Mouse (Mus musculus) spleen, embryonic (tissue): ENCODE results near the gene Casq2.

Source experiments
- CTCF ChIA-PET: fragments of 350-600 bp; sonication (Branson Sonifier 250); formaldehyde crosslinking; loops from one replicate; lab custom pipeline; 2022; lab: Charles Lee

The Casq2 gene

DNA sequence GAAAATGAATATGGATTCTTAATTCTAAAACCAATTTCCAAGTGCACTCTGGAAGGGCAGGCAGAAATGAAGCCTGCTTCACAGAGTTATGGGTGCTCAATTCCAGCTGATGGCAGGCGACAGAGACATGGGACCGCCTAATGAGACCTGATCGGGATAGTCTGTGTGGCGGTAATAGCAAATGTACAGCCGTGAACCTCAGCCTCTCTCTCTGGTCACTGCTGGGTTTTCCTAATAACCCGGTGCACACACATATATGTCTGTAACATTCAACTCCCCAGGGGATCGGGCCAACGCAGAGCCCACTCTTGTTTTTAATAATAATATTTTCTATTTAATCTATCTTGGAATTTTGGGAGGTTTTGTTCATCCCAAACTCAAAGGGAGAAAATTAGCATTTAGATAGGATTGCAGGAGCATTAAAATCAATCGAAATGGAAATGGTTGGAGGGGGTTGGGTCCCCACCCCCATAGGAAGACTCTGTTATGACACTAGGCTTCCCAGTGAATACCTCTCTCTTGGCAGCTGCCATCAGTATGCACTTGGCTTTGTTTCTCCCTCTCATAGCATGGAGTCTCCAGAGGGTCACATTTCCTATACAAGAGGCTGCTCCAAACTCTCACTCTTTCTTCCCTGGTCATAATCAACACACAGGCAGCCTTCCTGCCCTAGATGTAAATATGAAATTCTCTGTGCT lies 45.6 kb downstream of the Casq2 start:
- CTCF ChIA-PET, result no interaction called here

DNA sequence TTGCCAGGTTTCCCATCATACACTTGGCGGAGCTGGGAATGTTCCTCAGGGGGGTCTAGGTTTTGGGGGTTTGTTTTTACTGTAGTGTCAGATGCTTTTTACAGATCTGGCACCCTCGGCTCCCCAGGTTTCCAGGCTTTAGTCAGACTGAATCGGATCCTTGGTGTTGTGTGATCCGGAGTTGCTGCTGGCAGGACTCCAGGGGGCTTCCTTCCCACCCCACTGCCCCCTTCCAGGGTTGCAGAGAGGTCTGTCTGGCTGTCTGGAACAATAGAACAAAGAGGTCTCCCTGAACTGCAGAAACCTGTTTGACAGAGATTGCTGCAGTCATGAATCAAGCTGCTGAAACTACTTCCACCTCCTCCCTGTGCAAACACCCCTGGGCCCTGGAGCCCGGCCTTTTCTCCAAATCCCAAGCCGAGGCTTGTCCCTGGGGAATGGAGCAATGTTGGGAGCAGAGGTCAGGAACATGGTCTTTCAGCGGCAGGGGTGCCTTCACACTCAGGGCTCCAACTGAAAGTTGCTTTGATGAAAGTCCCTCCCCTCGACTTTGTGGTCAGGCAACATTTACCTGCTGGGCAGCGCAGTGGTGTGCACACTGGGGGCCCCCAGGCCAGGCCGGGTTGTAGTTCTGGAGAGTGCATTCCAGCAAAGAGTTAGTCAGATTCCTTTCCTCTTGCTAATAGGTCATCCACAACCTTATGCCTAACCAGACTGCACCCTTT lies 49.3 kb downstream of the Casq2 start:
- CTCF ChIA-PET, result no interaction called here

DNA sequence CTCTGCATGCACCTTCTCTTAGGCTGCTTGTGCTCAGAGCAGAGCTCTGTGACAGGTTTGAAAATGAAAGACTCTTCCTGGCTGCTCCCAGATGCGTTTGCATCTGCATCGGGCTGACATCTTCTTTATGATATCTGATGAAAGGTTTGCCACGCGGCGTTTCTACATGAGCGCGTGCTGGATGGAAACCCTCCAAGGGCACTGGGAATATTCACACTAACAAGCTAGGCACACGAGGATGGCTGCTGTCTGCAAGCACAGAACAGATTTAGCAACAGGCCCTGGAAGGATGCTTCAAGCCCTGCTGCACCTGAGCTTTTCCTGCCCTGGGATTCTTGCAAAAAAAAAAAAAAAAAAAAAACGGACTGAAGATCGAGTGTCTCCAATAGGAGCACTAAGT lies 50.9 kb downstream of the Casq2 start:
- CTCF ChIA-PET, result interaction anchor here (0.6 kb wide), 1 partner anchor 17 kb away, joined by 6 read pairs; no protein-coding TSS in a partner anchor

DNA sequence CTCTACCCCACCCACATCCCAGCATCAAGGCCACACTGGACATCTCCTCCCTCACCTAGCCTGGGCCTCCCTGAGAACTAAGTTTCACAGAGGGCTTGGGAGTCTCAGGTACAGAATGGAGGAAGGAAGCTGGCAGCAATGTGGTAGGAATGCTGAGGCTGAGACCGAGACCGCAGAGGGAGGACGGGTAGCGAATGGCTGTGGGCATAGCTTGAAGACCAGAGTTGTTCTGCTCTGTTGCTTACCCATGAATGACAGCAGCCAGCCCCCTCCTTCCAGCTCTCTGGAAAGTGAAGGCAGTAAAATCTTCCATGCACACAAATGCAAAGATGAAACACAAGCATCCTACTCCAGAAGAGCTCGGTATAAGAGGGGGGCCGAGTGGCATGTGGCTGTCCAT lies 52.7 kb downstream of the Casq2 start:
- CTCF ChIA-PET, result no interaction called here

DNA sequence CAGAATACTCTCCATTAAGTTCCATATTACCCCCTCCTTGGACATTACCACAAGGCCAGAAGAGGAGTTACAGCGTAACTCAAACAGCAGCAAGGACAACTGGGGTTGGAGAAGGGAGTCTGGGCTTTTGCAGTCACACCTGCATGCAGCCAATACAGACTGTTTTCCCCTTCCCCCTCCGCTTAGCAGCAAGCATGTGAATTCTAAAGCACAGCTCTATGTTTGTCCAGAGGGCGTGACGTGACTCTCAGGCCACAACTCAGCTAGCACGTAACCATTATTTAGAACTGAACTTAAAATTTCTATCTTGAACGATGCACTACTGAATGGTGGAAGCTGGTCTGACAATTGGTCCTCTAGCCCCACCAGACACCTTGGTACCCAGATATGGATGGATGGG lies 54.4 kb downstream of the Casq2 start:
- CTCF ChIA-PET, result no interaction called here

DNA sequence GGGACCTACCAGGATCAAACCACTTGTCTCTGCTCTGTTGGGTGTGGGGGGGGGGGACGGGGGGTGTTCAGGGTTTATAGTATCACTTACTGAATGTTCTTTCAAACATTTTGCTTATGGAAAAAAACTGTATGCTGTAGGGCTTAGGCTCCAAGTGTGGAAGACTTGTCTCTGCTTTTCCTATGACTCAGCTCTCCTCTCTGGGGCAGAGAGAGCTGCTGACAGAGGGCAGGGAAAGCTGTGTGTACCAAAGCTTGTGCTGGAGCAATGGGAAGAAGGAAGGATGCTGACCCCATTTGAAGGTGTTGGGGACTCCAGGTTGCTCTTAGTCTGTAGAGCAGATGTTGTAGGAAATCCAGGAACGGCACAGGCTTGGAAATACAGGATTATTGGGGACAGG lies 55.2 kb downstream of the Casq2 start:
- CTCF ChIA-PET, result no interaction called here

DNA sequence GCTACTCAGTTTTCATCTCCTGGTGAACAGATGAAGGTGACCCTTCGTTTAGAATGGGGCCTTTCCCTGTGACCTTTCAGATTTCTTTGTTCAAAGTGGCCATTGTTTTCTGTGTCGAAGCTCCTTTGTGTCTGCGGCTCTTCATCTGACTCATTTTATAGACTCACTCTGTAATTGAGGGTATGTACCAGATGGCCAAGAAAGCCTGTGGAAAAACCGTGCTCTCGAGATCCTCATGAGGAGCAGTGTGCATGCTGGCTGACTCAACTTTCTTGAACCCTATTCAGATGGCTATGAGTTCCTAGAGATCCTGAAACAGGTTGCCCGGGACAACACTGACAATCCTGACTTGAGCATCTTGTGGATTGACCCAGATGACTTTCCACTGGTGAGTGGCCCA lies 55.7 kb downstream of the Casq2 start:
- CTCF ChIA-PET, result no interaction called here

DNA sequence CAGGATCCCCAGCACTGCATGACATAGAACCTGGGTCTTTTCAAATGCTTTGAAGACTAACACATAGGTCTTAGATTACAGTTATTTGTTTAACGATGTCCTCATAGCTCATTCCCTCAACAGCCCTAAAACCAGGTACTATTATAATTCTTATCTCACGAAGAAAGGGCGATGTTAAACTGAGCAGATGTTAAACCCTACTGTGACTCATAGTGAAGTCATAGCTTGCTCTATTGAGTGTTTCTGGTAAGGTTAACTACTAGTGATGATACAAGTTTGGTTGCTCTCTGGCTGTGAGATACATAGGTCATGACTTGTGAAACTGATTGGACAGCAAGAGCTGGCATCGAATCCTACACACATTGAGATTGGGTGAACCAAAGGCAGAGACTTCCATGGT lies 56.7 kb downstream of the Casq2 start:
- CTCF ChIA-PET, result no interaction called here

DNA sequence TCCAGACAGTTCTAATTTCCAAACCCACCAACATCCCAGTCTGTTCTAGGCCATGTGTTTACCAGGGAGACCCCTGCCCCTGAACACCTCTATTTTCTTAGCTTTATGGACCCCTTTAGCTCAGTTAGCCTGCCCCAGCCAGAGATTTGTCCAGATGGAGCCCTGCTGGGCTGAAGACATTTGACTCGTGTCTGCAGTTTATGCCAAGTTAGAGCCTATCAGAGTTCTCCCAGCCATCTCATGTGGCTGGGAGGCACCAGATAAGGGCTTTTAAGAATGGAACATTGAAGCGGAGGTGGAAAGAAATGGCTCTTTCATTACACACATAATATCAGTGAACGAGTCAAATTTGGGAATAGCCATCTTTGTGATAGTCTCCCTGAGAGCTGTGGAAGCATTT lies 57.3 kb downstream of the Casq2 start:
- CTCF ChIA-PET, result no interaction called here

DNA sequence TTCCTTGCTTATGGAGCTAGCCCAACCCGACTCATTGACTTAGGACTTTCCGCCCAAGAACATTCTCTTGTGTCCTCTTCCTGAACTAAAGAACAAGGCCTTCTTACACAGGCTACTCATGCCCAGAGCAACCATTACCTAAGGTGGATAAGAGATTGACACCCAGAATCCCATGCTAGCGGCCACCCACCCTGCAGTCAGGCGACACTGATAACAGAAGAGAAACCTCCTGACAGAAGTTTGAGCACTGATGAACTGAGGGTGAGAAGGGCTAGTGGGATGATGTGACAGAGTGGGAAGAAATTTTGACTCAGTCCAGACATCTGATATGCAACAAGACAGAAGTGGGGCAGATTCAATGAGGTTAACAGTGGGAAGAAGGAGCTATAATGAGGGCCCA lies 58.2 kb downstream of the Casq2 start:
- CTCF ChIA-PET, result no interaction called here

DNA sequence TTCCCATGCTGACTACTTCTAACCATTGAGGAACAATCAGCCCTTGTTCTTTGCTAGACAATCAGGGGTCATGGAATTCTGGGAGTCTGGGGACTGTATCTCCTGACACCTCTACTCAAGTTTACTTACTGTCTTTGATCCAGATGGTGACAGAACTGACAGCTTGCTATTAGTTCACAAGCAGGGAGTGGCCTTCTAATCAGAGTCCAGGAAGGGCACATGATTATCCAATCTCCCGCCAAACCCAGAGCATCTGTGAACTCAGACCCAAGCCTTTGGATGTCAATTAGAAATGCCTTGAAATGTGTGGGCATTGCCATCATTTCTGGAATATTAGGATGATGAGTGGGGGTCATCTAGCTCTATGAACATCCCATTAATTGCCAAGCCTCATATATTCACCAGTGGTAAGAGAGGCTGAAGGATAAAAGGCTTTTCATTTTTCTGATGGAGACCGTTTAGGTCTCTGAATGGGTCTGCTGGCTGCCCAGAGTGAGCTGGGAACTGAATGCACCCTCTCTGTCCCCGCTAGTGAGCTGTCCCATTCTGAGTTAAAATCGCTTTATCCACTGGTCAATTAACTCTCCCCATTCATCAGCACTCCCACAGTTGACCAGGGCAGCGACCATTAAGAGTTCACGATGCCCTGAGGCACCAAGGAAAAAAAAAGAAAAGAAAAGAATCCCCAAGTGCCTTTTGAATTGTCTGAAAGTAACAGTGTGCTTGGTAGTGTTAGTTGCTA lies 59.6 kb downstream of the Casq2 start:
- CTCF ChIA-PET, result no interaction called here

DNA sequence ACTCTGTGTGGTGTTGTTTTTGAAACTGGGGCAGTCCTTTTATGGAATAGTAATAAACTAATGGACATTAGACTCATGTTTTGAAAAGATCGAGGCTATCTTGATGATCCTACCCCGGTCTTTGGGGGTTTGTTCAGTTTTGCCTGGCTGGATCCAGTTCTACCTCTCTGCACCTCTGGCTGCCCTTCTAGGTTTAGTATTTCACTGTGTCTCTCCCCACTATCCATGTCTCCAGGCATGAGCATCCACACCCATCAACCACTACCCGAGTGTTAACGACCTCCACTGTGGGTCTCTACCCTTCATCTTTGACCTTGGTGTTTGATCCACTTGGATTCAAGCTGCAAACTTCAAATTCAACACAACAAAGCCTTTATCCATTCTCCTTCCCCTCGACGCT lies 60.2 kb downstream of the Casq2 start:
- CTCF ChIA-PET, result no interaction called here

DNA sequence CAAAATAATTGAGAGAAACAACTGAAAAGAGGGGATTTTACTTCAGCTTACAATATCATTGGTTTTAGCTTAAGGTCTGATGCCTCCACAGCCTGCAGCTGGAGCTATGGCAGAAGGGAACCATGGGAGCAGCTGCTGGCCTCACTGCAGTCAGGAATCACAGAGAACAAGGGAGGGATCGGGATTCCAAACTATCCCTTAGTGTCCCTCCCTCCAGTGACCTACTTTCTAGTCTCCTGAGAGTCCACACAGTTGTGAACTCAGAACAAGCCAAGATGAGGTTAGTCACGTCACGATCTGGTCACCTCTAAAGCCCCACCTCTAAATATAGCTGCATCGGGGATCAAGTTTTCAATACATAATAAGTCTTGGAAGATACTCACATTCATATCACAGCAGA lies 61.0 kb downstream of the Casq2 start:
- CTCF ChIA-PET, result no interaction called here

DNA sequence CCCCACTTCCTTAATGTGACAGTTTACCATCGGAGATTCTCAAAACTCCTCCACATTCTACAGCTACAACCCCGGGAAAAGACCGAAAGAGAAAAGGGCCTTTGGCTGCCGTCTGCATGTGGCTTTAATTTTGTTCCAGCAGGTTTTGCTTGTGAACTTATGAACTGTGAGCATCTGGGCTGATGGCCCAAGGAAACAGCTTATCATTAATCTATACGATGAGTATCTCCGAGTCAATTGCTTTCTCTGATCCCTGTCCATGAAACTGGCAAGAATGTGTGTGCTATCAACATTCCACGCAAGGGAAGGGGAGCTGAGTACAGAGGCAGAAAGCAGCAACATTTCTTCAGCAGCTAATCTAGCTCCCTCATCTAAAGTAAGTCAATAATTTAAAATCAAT lies 63.7 kb downstream of the Casq2 start:
- CTCF ChIA-PET, result no interaction called here

DNA sequence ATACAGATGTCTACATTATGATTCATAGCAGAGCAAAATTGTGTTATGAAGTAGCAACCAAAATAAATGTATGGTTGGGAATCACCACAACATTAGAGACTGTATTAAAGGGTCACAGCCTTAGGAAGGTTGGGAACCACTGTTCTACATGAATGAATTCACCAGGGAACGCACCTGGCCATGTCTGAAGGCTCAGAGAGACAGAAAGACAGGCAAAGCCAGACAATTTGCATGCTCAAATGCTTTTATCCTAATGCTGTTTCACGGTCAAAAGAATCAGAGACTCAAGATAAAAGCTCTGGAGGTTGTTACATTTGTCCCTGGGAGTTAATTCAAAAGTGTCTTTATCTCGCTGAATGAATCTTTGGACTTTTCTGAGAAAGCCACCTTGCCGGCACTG lies 65.6 kb downstream of the Casq2 start:
- CTCF ChIA-PET, result no interaction called here

DNA sequence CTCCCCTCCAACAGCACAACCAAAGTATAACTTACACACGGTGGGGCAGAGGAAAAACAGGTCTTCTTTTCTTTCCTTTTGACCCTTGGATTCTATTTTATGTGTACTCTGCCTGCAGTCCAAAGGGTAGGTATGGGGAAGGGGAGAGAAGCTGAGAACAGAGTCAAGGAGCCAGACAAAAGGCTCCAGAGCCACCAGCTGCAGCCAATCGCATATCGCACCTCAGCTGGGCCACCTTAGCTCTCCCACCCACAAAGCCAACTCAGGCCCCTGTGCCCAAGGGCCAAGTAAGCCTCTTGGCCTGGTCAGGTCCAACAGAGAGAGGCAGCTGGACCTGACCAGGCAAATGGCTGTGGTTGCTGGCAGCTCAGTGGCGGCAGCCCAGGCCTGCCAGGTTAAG lies 66.3 kb downstream of the Casq2 start:
- CTCF ChIA-PET, result no interaction called here

DNA sequence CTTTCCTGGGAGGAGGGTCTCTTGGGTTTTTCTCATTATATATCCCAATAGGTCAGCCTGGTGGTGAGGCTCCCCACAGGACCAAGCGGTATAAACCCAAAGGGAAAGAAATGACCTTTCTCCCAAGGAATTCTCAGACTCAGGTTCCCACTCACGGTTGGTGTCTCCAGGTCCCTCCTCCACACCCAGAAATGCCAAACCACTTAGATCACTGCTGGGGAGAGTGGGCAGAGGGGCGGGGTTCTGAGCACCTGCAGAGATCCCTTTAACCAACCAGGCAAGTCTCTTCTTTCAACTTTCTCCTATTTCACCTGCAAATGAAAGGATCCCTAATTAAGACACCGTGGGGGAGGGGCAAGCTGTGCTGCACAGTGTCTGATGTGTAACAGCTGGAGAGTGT lies 66.7 kb downstream of the Casq2 start:
- CTCF ChIA-PET, result no interaction called here

DNA sequence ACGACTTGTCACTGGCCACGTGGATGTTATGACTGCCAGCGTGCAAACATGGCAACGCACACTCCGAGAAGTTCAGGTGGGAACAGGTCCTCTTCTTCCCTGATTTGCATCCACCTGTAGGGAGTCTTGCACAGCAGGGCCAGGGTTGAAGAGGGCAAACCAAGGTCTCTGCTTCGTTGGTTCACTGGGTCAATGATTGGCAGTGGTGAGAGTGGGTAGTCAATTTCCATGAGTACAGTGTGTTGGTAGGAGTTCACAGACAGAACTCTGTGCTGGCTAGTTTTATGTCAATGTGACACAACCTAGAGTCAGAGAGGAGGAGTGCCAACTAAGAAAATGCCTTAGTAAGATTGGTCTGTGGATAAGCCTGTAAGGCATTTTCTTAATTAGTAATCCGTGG lies 67.9 kb downstream of the Casq2 start:
- CTCF ChIA-PET, result no interaction called here

DNA sequence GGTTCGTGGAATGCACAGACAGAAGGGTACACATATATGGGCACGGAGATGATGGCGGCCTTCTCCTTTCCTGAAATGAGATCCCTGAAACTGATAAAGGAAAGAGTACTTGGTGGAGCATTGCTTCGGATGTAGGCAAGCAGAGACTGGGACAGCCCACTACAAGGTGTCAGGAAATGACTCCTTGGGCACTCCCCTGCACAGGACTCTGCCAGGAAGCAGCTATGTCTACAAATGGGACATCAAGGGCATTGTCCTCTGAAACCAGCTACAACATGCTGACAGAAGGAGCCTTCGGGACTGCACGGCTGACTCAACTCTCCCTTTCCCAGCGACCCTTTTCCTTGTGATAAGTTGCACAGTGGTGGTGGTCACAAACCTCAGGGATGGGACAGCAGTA lies 70.5 kb downstream of the Casq2 start:
- CTCF ChIA-PET, result no interaction called here

DNA sequence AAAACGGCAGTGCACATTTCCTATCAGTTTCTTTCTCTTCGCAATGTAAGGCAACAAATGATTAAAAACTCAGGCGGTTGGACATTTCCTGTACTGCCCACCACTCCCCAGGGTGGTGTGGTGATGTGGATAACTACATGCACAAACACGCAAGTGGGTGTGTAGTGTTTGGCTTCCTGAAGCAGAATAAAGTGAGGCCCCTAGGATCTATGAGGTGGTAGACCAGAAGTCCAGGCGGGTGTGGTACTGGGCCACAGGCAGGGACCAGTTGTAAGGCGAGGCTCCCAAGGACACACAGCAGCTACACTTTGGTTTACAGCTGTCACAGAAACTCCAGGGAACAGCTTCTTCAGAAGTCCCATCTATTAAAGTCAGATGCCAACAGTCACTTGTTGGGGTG lies 71.4 kb downstream of the Casq2 start:
- CTCF ChIA-PET, result no interaction called here

DNA sequence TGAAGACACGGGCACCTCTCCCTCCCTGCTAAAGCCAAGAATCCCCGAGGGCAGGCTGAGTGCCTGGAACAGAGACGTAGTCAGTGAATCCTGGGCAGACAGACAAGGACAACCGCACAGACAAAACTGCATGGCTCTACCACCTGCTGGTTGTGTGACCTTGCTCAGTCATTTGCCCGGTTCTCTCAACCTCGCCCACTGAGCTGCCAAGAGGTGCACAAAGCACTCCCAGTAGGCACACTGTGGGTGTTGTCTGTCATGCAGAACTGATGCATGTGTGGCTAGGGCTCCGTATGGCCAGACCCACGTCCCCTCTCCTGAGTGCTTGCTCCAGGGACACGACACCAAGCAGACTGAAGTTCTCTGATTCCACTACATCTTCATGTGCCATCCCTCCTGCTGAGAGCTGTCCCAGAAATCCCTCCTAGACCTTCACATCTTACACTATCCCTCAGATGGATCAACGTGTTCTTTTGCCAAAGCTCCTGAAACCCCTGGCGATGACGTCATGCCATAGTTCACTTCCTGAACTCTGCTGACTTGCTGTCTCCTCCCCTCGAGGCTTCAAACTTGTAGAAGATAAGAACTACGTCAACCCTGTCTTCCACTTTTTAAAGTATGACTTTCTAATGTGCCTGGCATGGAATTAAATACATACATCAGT lies 72.7 kb downstream of the Casq2 start:
- CTCF ChIA-PET, result no interaction called here
